Mouse (Mus musculus) lung, postnatal 0 days (tissue): ENCODE results near the gene Rpa2. TPM values are rescaled to one million over a fixed set of nuclear protein-coding genes. Genes with fewer than 3 reads are reported as not detected.

Experiments used
- ATAC-seq: fragments of 200-750 bp; cut with Nextera tagmentation; 2 replicates; pipeline ENCODE4 v1.8.0; 2017; ENCODE audit warnings: moderate library complexity
- DNase-seq: peaks from one replicate; pipeline ENCODE4 v3.0.0-alpha.2; 2016; ENCODE audit warnings: low spot score
- H3K27ac ChIP-seq: fragments of 300-500 bp; sonication (generic); 2 replicates; pipeline ENCODE4 v1.5.1; 2014; ENCODE audit warnings: antibody characterized with exemption, mild to moderate bottlenecking, low read length, mixed read lengths
- H3K27me3 ChIP-seq: fragments of 300-500 bp; sonication (generic); replicated peaks from 2 replicates; pipeline ENCODE4 v1.6.1; 2014; ENCODE audit warnings: low read length, mixed read lengths; ENCODE audit not compliant: insufficient read depth
- H3K36me3 ChIP-seq: fragments of 300-500 bp; sonication (generic); 2 replicates; pipeline ENCODE4 v1.6.1; 2014; ENCODE audit warnings: low read length, mixed read lengths; ENCODE audit not compliant: insufficient read depth
- H3K4me1 ChIP-seq: fragments of 300-500 bp; sonication (generic); 2 replicates; pipeline ENCODE4 v1.6.1; 2014; ENCODE audit warnings: antibody characterized with exemption, low read depth, low read length, mixed read lengths; ENCODE audit not compliant: insufficient read depth
- H3K4me2 ChIP-seq: fragments of 300-500 bp; sonication (generic); replicated peaks from 2 replicates; pipeline ENCODE4 v1.6.1; 2014; ENCODE audit warnings: low read depth, mild to moderate bottlenecking, low read length, moderate library complexity, mixed read lengths
- H3K4me3 ChIP-seq: fragments of 300-500 bp; sonication (generic); 2 replicates; pipeline ENCODE4 v1.5.1; 2014; ENCODE audit warnings: low read depth, low read length
- H3K9ac ChIP-seq: fragments of 300-500 bp; sonication (generic); replicated peaks from 2 replicates; pipeline ENCODE4 v1.6.1; 2014; ENCODE audit warnings: low read depth, mild to moderate bottlenecking
- H3K9me3 ChIP-seq: fragments of 300-500 bp; sonication (generic); 2 replicates; pipeline ENCODE4 v1.6.1; 2016; ENCODE audit warnings: low read length, mixed read lengths
- CTCF ChIP-seq: IDR thresholded peaks from 2 replicates; pipeline ENCODE4 v1.5.1; 2016; ENCODE audit warnings: antibody characterized with exemption, mild to moderate bottlenecking
- EP300 ChIP-seq: IDR thresholded peaks from 2 replicates; pipeline ENCODE4 v1.6.1; 2016; ENCODE audit warnings: antibody characterized with exemption, mild to moderate bottlenecking, control low read depth
- WGBS: fragments of 180-500 bp; shearing (Covaris S2); extraction: QIAGEN DNeasy Blood & Tissue Kit; methylation state at CpG from one replicate; pipeline ENCODE4 v1.1.7; 2014; 5-methylcytosine and 5-hydroxymethylcytosine counted together
- polyA plus RNA-seq: library from polyadenylated mRNA; unstranded; fragments of >200 nt; fragmentation: Nextera tagmentation; extraction: Ambion mirVana; gene quantifications from 2 replicates; pipeline ENCODE4 v1.2.1, GENCODE M21; 2015

The Rpa2 gene
- polyA plus RNA-seq, 1 experiment from 2014 or later = 23.9 TPM

- H3K36me3 ChIP-seq = no peaks in the 10 kb centered on the region
- H3K4me2 ChIP-seq = no peak overlapping the region
- H3K9ac ChIP-seq = no peak overlapping the region
- no peak overlapping the region for H3K27ac ChIP-seq
- H3K4me3 ChIP-seq = no peak overlapping the region
- WGBS = 76% methylated on average over 4 of the region's 4 CpGs
- TF ChIP-seq CTCF (no peak), EP300 (no peak)
- no peak for DNase-seq
- ATAC-seq = no peak
- no peaks in the 10 kb centered on the region for H3K9me3 ChIP-seq
- 0 out of 2 replicates have a peak, but pooled peaks cover 8% of the 10 kb centered on the region for H3K27me3 ChIP-seq
- no peaks in the 10 kb centered on the region; the same call in 1 of the 2 replicates for H3K4me1 ChIP-seq
Observed at GRCm38 (mm10) chr4:132799845-132800244, 31.7 kb downstream of the Rpa2 start.

DNA sequence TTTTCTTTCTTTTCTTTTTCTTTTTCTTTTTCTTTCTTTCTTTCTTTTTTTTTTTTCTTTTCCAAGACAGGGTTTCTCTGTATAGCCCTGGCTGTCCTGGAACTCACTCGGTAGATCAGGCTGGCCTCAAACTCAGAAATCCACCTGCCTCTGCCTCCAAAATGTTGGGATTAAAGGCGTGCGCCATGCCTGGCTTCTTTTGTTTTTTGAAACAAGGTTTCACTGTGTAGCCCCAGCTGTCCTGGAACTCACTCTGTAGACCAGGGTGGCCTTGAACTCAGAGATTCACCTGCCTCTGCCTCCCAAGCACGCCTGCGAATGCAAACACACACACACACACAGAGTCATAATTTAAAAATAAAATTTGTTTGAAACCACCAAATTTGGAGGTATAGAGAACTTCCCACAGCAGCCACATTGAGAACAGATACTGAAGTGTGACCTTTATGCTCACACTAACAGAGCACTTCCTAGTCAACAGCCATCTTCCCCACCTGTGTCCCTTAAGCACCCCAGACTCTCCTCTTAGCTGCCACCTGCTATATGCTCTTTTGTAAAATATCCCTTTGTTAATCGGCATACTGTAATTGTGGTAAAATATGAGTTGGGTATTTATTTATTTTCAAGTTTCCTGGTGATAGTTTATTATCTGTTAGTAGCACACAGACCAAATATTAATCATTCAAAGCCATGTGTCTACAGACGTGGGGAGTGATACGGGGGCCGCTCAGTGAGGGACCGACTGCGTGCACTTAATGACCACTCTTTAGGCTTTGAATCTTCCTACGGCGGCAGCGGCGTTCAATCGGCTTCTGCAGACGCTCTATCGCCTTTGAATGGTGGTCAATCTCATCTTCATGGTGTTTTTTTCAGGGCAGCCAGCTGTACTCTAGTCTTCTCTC lies 33.3 kb downstream of the Rpa2 start:
- peak overlapping the region; percentile 57; the same call in 1 of the 2 replicates for H3K27ac ChIP-seq
- H3K9me3 ChIP-seq = no peaks in the 10 kb centered on the region
- H3K4me1 ChIP-seq = no peaks in the 10 kb centered on the region
- H3K27me3 ChIP-seq = no peaks in the 10 kb centered on the region
- no peak for TF ChIP-seq CTCF
- TF ChIP-seq EP300 = no peak
- 74% methylated on average over 18 of the region's 18 CpGs for WGBS
- no peak overlapping the region for H3K9ac ChIP-seq
- ATAC-seq (no peak), DNase-seq (no peak)
- no peak overlapping the region for H3K4me3 ChIP-seq
- no peaks in the 10 kb centered on the region for H3K36me3 ChIP-seq
- H3K4me2 ChIP-seq = no peak overlapping the region

DNA sequence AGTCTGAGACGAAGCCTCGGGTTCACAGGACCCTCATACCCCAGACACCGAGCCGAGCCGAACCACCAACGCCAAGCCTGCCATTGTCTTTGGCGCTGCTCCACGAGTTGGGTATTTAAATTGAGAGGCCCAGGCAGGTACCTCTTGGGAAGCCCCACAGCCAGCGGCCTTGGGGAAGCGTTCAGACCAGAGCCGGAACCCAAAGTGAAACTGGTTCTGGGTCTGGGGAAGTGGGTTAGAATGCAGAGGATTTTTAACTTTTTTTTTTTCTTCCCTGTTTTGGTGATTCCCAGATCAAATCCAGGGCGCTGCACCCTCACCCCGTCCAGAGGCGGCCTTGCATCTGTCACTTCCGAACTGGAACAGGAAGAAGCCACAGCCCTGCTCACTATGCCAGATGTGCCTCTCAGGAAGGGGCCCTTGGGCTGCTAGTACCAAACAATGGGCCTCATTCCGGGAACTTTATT lies 34.1 kb downstream of the Rpa2 start:
- Histone ChIP-seq H3K9ac (no peak overlapping the region), H3K4me1 (no peaks in the 10 kb centered on the region), H3K27me3 (no peaks in the 10 kb centered on the region), H3K27ac (peak overlapping the region; percentile 57; the same call in 1 of the 2 replicates), H3K4me3 (no peak overlapping the region), H3K36me3 (no peaks in the 10 kb centered on the region), H3K9me3 (no peaks in the 10 kb centered on the region), H3K4me2 (no peak overlapping the region)
- DNase-seq = peak; percentile 31
- 50% methylated on average over 16 of the region's 16 CpGs for WGBS
- no peak for TF ChIP-seq CTCF
- TF ChIP-seq EP300 = no peak
- ATAC-seq = no peak

DNA sequence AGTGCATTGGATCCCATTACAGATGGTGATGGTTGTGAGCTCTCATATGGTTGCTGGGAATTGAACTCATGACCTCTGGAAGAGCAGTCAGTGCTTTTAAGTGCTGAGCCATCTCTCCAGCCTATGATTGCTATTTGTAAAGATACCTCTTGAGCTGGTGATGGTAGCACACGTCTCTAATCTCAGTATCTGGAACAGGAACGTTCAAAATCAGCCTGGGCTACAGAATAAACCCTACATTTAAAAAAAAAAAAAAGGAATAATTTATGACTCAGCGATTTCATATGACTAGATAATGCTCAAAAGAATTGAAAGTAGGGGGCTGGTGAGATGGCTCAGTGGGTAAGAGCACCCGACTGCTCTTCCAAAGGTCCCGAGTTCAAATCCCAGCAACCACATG lies 35.1 kb downstream of the Rpa2 start:
- H3K27me3 ChIP-seq = no peaks in the 10 kb centered on the region
- no peak overlapping the region for H3K4me2 ChIP-seq
- no peak overlapping the region for H3K4me3 ChIP-seq
- no peaks in the 10 kb centered on the region for H3K4me1 ChIP-seq
- no peak overlapping the region for H3K9ac ChIP-seq
- ATAC-seq (no peak), DNase-seq (no peak)
- WGBS = 84% methylated on average over 5 of the region's 5 CpGs
- no peaks in the 10 kb centered on the region for H3K9me3 ChIP-seq
- no peaks in the 10 kb centered on the region for H3K36me3 ChIP-seq
- no peak overlapping the region for H3K27ac ChIP-seq
- TF ChIP-seq EP300 (no peak), CTCF (no peak)

- Histone ChIP-seq H3K4me1 (no peaks in the 10 kb centered on the region), H3K9me3 (no peaks in the 10 kb centered on the region), H3K27me3 (no peaks in the 10 kb centered on the region), H3K4me2 (no peak overlapping the region), H3K4me3 (no peak overlapping the region), H3K27ac (no peak overlapping the region), H3K36me3 (no peaks in the 10 kb centered on the region), H3K9ac (no peak overlapping the region)
- DNase-seq (no peak), ATAC-seq (no peak)
- WGBS = 96% methylated on average over 7 of the region's 7 CpGs
- TF ChIP-seq CTCF = no peak
- no peak for TF ChIP-seq EP300
Observed at GRCm38 (mm10) chr4:132803876-132804275, 35.7 kb downstream of the Rpa2 start.

DNA sequence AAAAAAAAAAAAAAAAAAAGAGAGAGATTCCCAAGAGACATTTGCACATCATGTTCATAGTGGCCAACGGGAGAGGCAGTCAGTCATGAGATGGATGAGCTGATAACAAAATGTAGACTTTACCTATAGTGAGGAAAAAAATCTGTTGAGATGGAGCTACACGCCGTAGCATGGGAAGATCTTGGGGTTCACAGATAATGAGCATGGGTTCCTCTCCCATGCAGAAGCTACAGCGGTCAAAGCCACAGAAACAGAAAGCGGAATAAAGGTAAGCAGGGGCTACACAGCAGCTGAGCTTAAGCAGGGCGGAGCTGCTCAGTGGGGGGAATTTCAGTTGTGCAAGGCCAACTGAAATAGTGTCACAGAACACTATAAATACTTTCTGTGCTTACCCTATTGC lies 36.2 kb downstream of the Rpa2 start:
- no peaks in the 10 kb centered on the region for H3K36me3 ChIP-seq
- no peaks in the 10 kb centered on the region for H3K4me1 ChIP-seq
- WGBS = 73% methylated on average over 6 of the region's 6 CpGs
- H3K4me3 ChIP-seq = no peak overlapping the region
- H3K27me3 ChIP-seq = no peaks in the 10 kb centered on the region
- no peak overlapping the region for H3K4me2 ChIP-seq
- H3K27ac ChIP-seq = no peak overlapping the region
- TF ChIP-seq CTCF = no peak
- TF ChIP-seq EP300 = no peak
- H3K9me3 ChIP-seq = no peaks in the 10 kb centered on the region
- peak; percentile 37 for DNase-seq
- no peak overlapping the region for H3K9ac ChIP-seq
- no peak for ATAC-seq
